In the genomic region with DNA sequence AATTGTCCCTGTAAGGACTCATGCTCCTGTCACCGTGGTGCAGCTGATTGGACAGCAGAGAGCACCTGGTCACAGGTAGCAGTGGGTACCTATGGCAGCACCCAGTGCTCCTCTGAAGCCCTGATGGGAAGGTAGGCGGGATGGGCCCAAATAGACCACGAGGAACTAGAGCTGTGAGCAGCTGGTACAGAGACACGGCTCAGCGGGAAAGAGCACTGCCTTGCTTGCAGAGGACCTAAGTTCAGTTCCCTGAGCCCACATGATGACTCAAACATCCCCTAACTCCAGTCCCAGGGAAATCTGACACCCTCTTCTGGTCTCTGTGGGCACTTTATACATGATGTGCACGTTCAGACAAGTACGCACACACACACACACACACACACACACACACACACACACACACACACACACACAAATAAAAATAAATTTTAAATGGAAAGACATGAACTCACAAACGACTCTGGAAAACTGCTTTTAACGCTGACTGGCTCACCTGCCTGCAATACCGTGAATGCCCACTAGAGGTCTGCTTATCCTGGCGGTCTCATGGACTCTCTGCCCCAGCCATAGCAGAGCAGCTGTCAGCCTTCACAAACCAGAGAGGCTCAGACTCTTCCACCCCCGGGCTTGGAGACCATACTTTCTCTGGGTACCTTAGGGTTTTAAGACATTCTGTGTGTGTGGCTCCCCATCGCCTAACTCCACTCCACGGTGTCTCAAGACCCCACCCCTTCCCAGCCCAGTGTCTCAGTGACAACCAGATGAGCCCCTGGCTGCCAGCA, we compare ENCODE assay signal across 8 mouse cellular contexts. TPM values are rescaled to one million over a fixed set of nuclear protein-coding genes. Genes with fewer than 3 reads are reported as not detected.
A peak's percentile ranks its signal among the peaks of the same experiment; 100 is the strongest.
DNase-seq lines count a peak whose midpoint lies in the region; ATAC-seq and TF ChIP-seq lines count a peak whose summit lies in the region.

No protein-coding gene starts in this region.

- H3K36me3 ChIP-seq in C2C12 (ENCODE audit: control insufficient read depth, insufficient read depth) = no peaks in the 10 kb centered on the region
- no peaks in the 10 kb centered on the region for H3K36me3 ChIP-seq in embryonic facial prominence, embryonic 15.5 days
- no peaks in the 10 kb centered on the region for H3K36me3 ChIP-seq in heart, embryonic 11.5 days (ENCODE audit: control insufficient read depth, insufficient read depth, low read length)

- H3K9me3 ChIP-seq in embryonic facial prominence, embryonic 15.5 days (replicated peaks) = no peaks in the 10 kb centered on the region
- H3K9me3 ChIP-seq in heart, embryonic 11.5 days (replicated peaks; ENCODE audit: control insufficient read depth, low read length) = no peaks in the 10 kb centered on the region

- no peak overlapping the region for H3K4me3 ChIP-seq in C2C12 (ENCODE audit: insufficient read depth, poor library complexity, severe bottlenecking)
- H3K4me3 ChIP-seq in embryonic facial prominence, embryonic 15.5 days (replicated peaks) = no peak overlapping the region
- H3K4me3 ChIP-seq in heart, embryonic 11.5 days (ENCODE audit: low read depth, low read length) = no peak overlapping the region
- H3K4me3 ChIP-seq in olfactory bulb, adult 2 months (ENCODE audit: insufficient read depth, low read depth, low read length) = no peak overlapping the region

- peak; percentile 85 to 87 for DNase-seq in adrenal gland, postnatal 36 days
- DNase-seq in kidney, postnatal 14 days = peak; percentile 85
- DNase-seq in lung, adult 18-20 months = peak; percentile 68 to 81
- DNase-seq in testis, postnatal 14 days (ENCODE audit: low spot score) = peak; percentile 76

- no peak overlapping the region for H3K9ac ChIP-seq in embryonic facial prominence, embryonic 15.5 days
- H3K9ac ChIP-seq in heart, embryonic 11.5 days (ENCODE audit: low read depth, low read length) = no peak overlapping the region

- peaks cover 28% of the 10 kb centered on the region for H3K4me1 ChIP-seq in embryonic facial prominence, embryonic 15.5 days
- peaks cover 25% of the 10 kb centered on the region for H3K4me1 ChIP-seq in heart, embryonic 11.5 days (ENCODE audit: control insufficient read depth, insufficient read depth, low read length)
- peaks cover 22% of the 10 kb centered on the region for H3K4me1 ChIP-seq in olfactory bulb, adult 2 months (ENCODE audit: control insufficient read depth, insufficient read depth, low read length)

- H3K79me3 ChIP-seq in C2C12 (ENCODE audit: low read depth) = no peaks in the 10 kb centered on the region

- peak; percentile 69 for TF ChIP-seq CTCF in C2C12 (IDR thresholded peaks at IDR 0.05; ENCODE audit: control insufficient read depth, insufficient read depth, insufficient read length)
- TF ChIP-seq CTCF in olfactory bulb, adult 2 months (IDR thresholded peaks at IDR 0.05; ENCODE audit: insufficient read depth, low read depth, low read length) = peak; percentile 36; the same call in 1 of the 2 replicates

- ATAC-seq in embryonic facial prominence, embryonic 15.5 days (ENCODE audit: insufficient number of reproducible peaks, low FRiP score, low TSS enrichment, low read depth) = 0 out of 2 replicates have a peak, but pooled peaks have one; percentile 59
- ATAC-seq in heart, embryonic 11.5 days (replicated peaks; ENCODE audit: insufficient number of reproducible peaks, low FRiP score, low TSS enrichment) = peak; percentile 49; the same call in 1 of the 2 replicates

- no peak for TF ChIP-seq POLR2A in olfactory bulb, adult 2 months (IDR thresholded peaks at IDR 0.05; ENCODE audit: insufficient read depth, low read depth, low read length)

- no peak overlapping the region for H3ac ChIP-seq in C2C12 (ENCODE audit: control insufficient read depth, insufficient read length, low read depth)

- H3K4me2 ChIP-seq in embryonic facial prominence, embryonic 15.5 days (replicated peaks) = no peak overlapping the region
- H3K4me2 ChIP-seq in heart, embryonic 11.5 days = no peak overlapping the region

- H3K27me3 ChIP-seq in C2C12 (ENCODE audit: control insufficient read depth, insufficient read depth, insufficient read length) = no peaks in the 10 kb centered on the region
- H3K27me3 ChIP-seq in embryonic facial prominence, embryonic 15.5 days = no peaks in the 10 kb centered on the region
- no peaks in the 10 kb centered on the region for H3K27me3 ChIP-seq in heart, embryonic 11.5 days (ENCODE audit: control insufficient read depth, insufficient read depth, low read length)

- H3K79me2 ChIP-seq in C2C12 (ENCODE audit: control insufficient read depth, insufficient read depth) = no peaks in the 10 kb centered on the region

- 21% methylated on average over 14 of the region's 14 CpGs for WGBS in embryonic facial prominence, embryonic 15.5 days
- 23% methylated on average over 14 of the region's 14 CpGs for WGBS in heart, embryonic 11.5 days (ENCODE audit: insufficient replicate concordance)
- WGBS in olfactory bulb, adult 2 months = 25% methylated on average over 14 of the region's 14 CpGs

- H3K27ac ChIP-seq in embryonic facial prominence, embryonic 15.5 days (replicated peaks) = peak overlapping the region; percentile 22; the same call in 1 of the 2 replicates
- peak overlapping the region; percentile 76; the same call in 1 of the 2 replicates for H3K27ac ChIP-seq in heart, embryonic 11.5 days (ENCODE audit: low read depth, low read length)
- no peak overlapping the region for H3K27ac ChIP-seq in olfactory bulb, adult 2 months (ENCODE audit: insufficient read depth, low read depth, low read length)

TF ChIP-seq in C2C12, 6 proteins besides CTCF, POLR2A, EP300 and RAD21:
- TF ChIP-seq MYOG (IDR thresholded peaks at IDR 0.05; ENCODE audit: control insufficient read depth, extremely low read depth, insufficient read length) (no peak), CEBPB (IDR thresholded peaks at IDR 0.05; ENCODE audit: low read depth) (no peak), MAX (IDR thresholded peaks at IDR 0.05) (peak; percentile 65), MYOD1 (IDR thresholded peaks at IDR 0.05; ENCODE audit: control insufficient read depth, insufficient read length, low read depth) (peak; percentile 31)

RNA-seq across cellular contexts. Expression of a gene that starts 1.6 kb away (rescaled TPM):
- polyA plus RNA-seq in C2C12 (2012; fragmentation: generic; extraction: Trizol) = 0.70 TPM
- 10 to 100 TPM; 22.4 to 34.9 TPM for total RNA-seq in adrenal gland, postnatal 36 days (2021)
- 27.0 and 32.4 TPM in 2 replicates for polyA plus RNA-seq in embryonic facial prominence, embryonic 15.5 days (2015; fragmentation: Nextera tagmentation; extraction: Ambion mirVana)
- 3.1 and 3.6 TPM in 2 replicates for polyA plus RNA-seq in heart, embryonic 11.5 days (2014; fragmentation: Nextera tagmentation; extraction: Ambion mirVana)
- polyA plus RNA-seq in olfactory bulb, adult 2 months (2012; ENCODE audit: insufficient read depth, insufficient read length, low replicate concordance, missing spikeins) = not detected in 2 replicates

RNA-seq across cellular contexts. Expression of a gene that starts 24.7 kb away (rescaled TPM):
- polyA plus RNA-seq in C2C12 (2012; fragmentation: generic; extraction: Trizol) = 30.5 TPM
- 10 to 100 TPM; 53.0 to 53.3 TPM for total RNA-seq in adrenal gland, postnatal 36 days (2021)
- polyA plus RNA-seq in embryonic facial prominence, embryonic 15.5 days (2015; fragmentation: Nextera tagmentation; extraction: Ambion mirVana) = 41.4 and 41.6 TPM in 2 replicates
- 23.3 and 23.7 TPM in 2 replicates for polyA plus RNA-seq in heart, embryonic 11.5 days (2014; fragmentation: Nextera tagmentation; extraction: Ambion mirVana)
- not detected in 2 replicates for polyA plus RNA-seq in olfactory bulb, adult 2 months (2012; ENCODE audit: insufficient read depth, insufficient read length, low replicate concordance, missing spikeins)

RNA-seq across cellular contexts. Expression of a gene that starts 39.7 kb away (rescaled TPM):
- 59.2 TPM for polyA plus RNA-seq in C2C12 (2012; fragmentation: generic; extraction: Trizol)
- total RNA-seq in adrenal gland, postnatal 36 days (2021) = 10 to 100 TPM; 32.5 to 41.6 TPM
- 79.1 and 84.7 TPM in 2 replicates for polyA plus RNA-seq in embryonic facial prominence, embryonic 15.5 days (2015; fragmentation: Nextera tagmentation; extraction: Ambion mirVana)
- polyA plus RNA-seq in heart, embryonic 11.5 days (2014; fragmentation: Nextera tagmentation; extraction: Ambion mirVana) = 54.9 and 57.6 TPM in 2 replicates
- polyA plus RNA-seq in olfactory bulb, adult 2 months (2012; ENCODE audit: insufficient read depth, insufficient read length, low replicate concordance, missing spikeins) = not detected in 2 replicates

RNA-seq across cellular contexts. Expression of a gene that starts 54.0 kb away (rescaled TPM):
- 36.9 TPM for polyA plus RNA-seq in C2C12 (2012; fragmentation: generic; extraction: Trizol)
- total RNA-seq in adrenal gland, postnatal 36 days (2021) = 10 to 100 TPM; 38.9 to 42.8 TPM
- 64.4 TPM in 2 replicates for polyA plus RNA-seq in embryonic facial prominence, embryonic 15.5 days (2015; fragmentation: Nextera tagmentation; extraction: Ambion mirVana)
- 31.4 and 33.0 TPM in 2 replicates for polyA plus RNA-seq in heart, embryonic 11.5 days (2014; fragmentation: Nextera tagmentation; extraction: Ambion mirVana)
- not detected in 2 replicates for polyA plus RNA-seq in olfactory bulb, adult 2 months (2012; ENCODE audit: insufficient read depth, insufficient read length, low replicate concordance, missing spikeins)

RNA-seq across cellular contexts. Expression of a gene that starts 54.0 kb away (rescaled TPM):
- polyA plus RNA-seq in C2C12 (2012; fragmentation: generic; extraction: Trizol) = 26.4 TPM
- total RNA-seq in adrenal gland, postnatal 36 days (2021) = 10 to 100 TPM; 23.3 to 30.9 TPM
- polyA plus RNA-seq in embryonic facial prominence, embryonic 15.5 days (2015; fragmentation: Nextera tagmentation; extraction: Ambion mirVana) = 29.4 and 31.1 TPM in 2 replicates
- 11.2 and 14.8 TPM in 2 replicates for polyA plus RNA-seq in heart, embryonic 11.5 days (2014; fragmentation: Nextera tagmentation; extraction: Ambion mirVana)
- not detected in 2 replicates for polyA plus RNA-seq in olfactory bulb, adult 2 months (2012; ENCODE audit: insufficient read depth, insufficient read length, low replicate concordance, missing spikeins)
